In genomic region chr6:24384193-24384888, GRCm38 (mm10) we compare ENCODE assay signal across 9 mouse cellular contexts.
DNase-seq lines count a peak whose midpoint lies in the region; ATAC-seq and TF ChIP-seq lines count a peak whose summit lies in the region.
"Had no signal": no experiment of that assay in that cellular context is flagged by ENCODE, and none has a peak within 500 bp of the region (broad histone marks: within the 10 kb centered on the region; RNA-seq: fewer than 3 reads in every experiment).

No protein-coding gene starts in this region.

- H3K9me3 ChIP-seq in lung, postnatal 0 days (ENCODE audit: low read length), result no peaks in the 10 kb centered on the region
- H3K9me3 ChIP-seq: G1E had no signal

- H3K4me3 ChIP-seq in lung, postnatal 0 days (ENCODE audit: low read depth, low read length), result no peak overlapping the region

- no peak for ATAC-seq in lung, postnatal 0 days

- no peaks in the 10 kb centered on the region for H3K4me1 ChIP-seq in lung, postnatal 0 days (ENCODE audit: insufficient read depth, low read depth, low read length)

- no peak overlapping the region for H3K9ac ChIP-seq in lung, postnatal 0 days (replicated peaks; ENCODE audit: low read depth)

- H3K36me3 ChIP-seq in lung, postnatal 0 days (ENCODE audit: insufficient read depth, low read length), result no peaks in the 10 kb centered on the region
- H3K36me3 ChIP-seq: G1E had no signal

- peak; percentile 28 for TF ChIP-seq CTCF in lung, postnatal 0 days (IDR thresholded peaks at IDR 0.05)

- no peaks in the 10 kb centered on the region for H3K27me3 ChIP-seq in lung, postnatal 0 days (replicated peaks; ENCODE audit: insufficient read depth, low read length)

- 76% methylated on average over 11 of the region's 11 CpGs for WGBS in lung, postnatal 0 days

- H3K27ac ChIP-seq in lung, postnatal 0 days (ENCODE audit: low read length), result no peak overlapping the region

- DNase-seq in cerebellum, postnatal 10 days, result peak; percentile 18 to 23
- no peak for DNase-seq in cerebellum, adult 9-11 months
- no peak for DNase-seq in lung, postnatal 0 days (ENCODE audit: low spot score)
- DNase-seq in lung, postnatal 36 days, result no peak
- DNase-seq in WW6 (ENCODE audit: low read depth, low spot score), result peak; percentile 7
- peak; percentile 18 to 72 for DNase-seq in kidney, postnatal 36 days
- DNase-seq in Muller cell, postnatal 12 days (ENCODE audit: inconsistent ontology term), result no peak
- no peak for DNase-seq in spleen, postnatal 14 days (ENCODE audit: low spot score in 2 of 2)

- H3K4me2 ChIP-seq in lung, postnatal 0 days (replicated peaks; ENCODE audit: low read depth, low read length), result no peak overlapping the region

- no peak for TF ChIP-seq EP300 in lung, postnatal 0 days (IDR thresholded peaks at IDR 0.05)

Comparison
In these comparisons a context has a peak if more than half of its experiments do, and no peak if none do; other contexts are left out.
1. DNase-seq: peak in cerebellum, postnatal 10 days (2 of 2), WW6 (single experiment) and kidney, postnatal 36 days (2 of 2); none in cerebellum, adult 9-11 months (single experiment), lung, postnatal 0 days (single experiment), lung, postnatal 36 days (single experiment), Muller cell, postnatal 12 days (single experiment) and spleen, postnatal 14 days (0 of 2).